Mouse (Mus musculus) C2C12 (cell line): ENCODE data around the gene Zg16.

Experiments
- CTCF ChIP-seq: IDR thresholded peaks from one replicate; pipeline ENCODE4 v1.5.1; 2011; ENCODE audit not compliant: control insufficient read depth, insufficient read depth, insufficient read length
- MAX ChIP-seq: IDR thresholded peaks from one replicate; pipeline ENCODE4 v1.6.1; 2011; ENCODE audit warnings: mild to moderate bottlenecking, control low read depth

- TF ChIP-seq CTCF (no peak), MAX (no peak)
These were observed 20.8 kb downstream of the Zg16 start for GRCm38 (mm10) chr7:127066317-127066716.
